Mouse (Mus musculus) heart, embryonic 15.5 days (tissue): ENCODE data around the gene 5330417C22Rik. TPM values are rescaled to one million over a fixed set of nuclear protein-coding genes. Genes with fewer than 3 reads are reported as not detected.

Experiments
- ATAC-seq: fragments of 200-750 bp; cut with Nextera tagmentation; replicated peaks from 2 replicates; pipeline ENCODE4 v1.8.0; 2017; ENCODE audit warnings: low read depth, moderate TSS enrichment; ENCODE audit not compliant: insufficient number of reproducible peaks, insufficient read depth, low FRiP score
- H3K27ac ChIP-seq: fragments of 300-500 bp; sonication (generic); 2 replicates; pipeline ENCODE4 v1.5.1; 2015; ENCODE audit warnings: mild to moderate bottlenecking, inconsistent platforms
- H3K27me3 ChIP-seq: fragments of 300-500 bp; sonication (generic); 2 replicates; pipeline ENCODE4 v1.6.1; 2015; ENCODE audit warnings: inconsistent platforms
- H3K36me3 ChIP-seq: fragments of 300-500 bp; sonication (generic); 2 replicates; pipeline ENCODE4 v1.6.1; 2015; ENCODE audit warnings: mild to moderate bottlenecking, inconsistent platforms
- H3K4me1 ChIP-seq: fragments of 300-500 bp; sonication (generic); replicated peaks from 2 replicates; pipeline ENCODE4 v1.6.1; 2015; ENCODE audit warnings: inconsistent platforms
- H3K4me2 ChIP-seq: fragments of 300-500 bp; sonication (generic); 2 replicates; pipeline ENCODE4 v1.6.1; 2015; ENCODE audit warnings: inconsistent platforms, mild to moderate bottlenecking, moderate library complexity
- H3K4me3 ChIP-seq: fragments of 300-500 bp; sonication (generic); 2 replicates; pipeline ENCODE4 v1.5.1; 2015; ENCODE audit warnings: mild to moderate bottlenecking, inconsistent platforms
- H3K9ac ChIP-seq: fragments of 300-500 bp; sonication (generic); 2 replicates; pipeline ENCODE4 v1.6.1; 2015; ENCODE audit warnings: mild to moderate bottlenecking, inconsistent platforms
- H3K9me3 ChIP-seq: fragments of 300-500 bp; sonication (generic); replicated peaks from 2 replicates; pipeline ENCODE4 v1.6.1; 2016; ENCODE audit warnings: inconsistent platforms
- WGBS: fragments of 180-500 bp; shearing (Covaris S2); methylation state at CpG from one replicate; pipeline ENCODE4 v1.1.7; 2015; ENCODE audit warnings: mixed read lengths; 5-methylcytosine and 5-hydroxymethylcytosine counted together
- polyA plus RNA-seq: library from polyadenylated mRNA; unstranded; fragments of >200 nt; fragmentation: Nextera tagmentation; extraction: Ambion mirVana; gene quantifications from 2 replicates; pipeline ENCODE4 v1.2.1, GENCODE M21; 2015

Gene 5330417C22Rik
- polyA plus RNA-seq, 1 experiment from 2014 or later = 1.0 TPM

- H3K27ac ChIP-seq = peak within 1 kb of the TSS; percentile 95
- under 1% methylated on average over 45 of the region's 45 CpGs for whole genome bisulfite sequencing
- H3K4me3 ChIP-seq = peak within 1 kb of the TSS; percentile 93
- peaks cover 26% of the 10 kb centered on the region for H3K36me3 ChIP-seq
- ATAC-seq = peak; percentile 96
- 0 out of 2 replicates have a peak, but pooled peaks cover 2% of the 10 kb centered on the region for H3K27me3 ChIP-seq
- peak within 1 kb of the TSS; percentile 84 for H3K9ac ChIP-seq
- no peaks in the 10 kb centered on the region for H3K9me3 ChIP-seq
- H3K4me2 ChIP-seq = peak within 1 kb of the TSS; percentile 76
- H3K4me1 ChIP-seq = peaks cover 17% of the 10 kb centered on the region
Measured at GRCm38 (mm10) chr3:108562133-108562730, 25.9 kb upstream of the 5330417C22Rik start, which contains the start of gene Tmem167b. Tmem167b (minus strand) TSS chr3:108562466.

GRCm38 (mm10) chr3:108557888-108558287 lies 21.6 kb upstream of the 5330417C22Rik start:
- no peak overlapping the region for H3K4me3 ChIP-seq
- H3K27ac ChIP-seq = no peak overlapping the region
- no peak for ATAC-seq
- peaks cover 10% of the 10 kb centered on the region for H3K4me1 ChIP-seq
- no peaks in the 10 kb centered on the region for H3K9me3 ChIP-seq
- H3K27me3 ChIP-seq = no peaks in the 10 kb centered on the region
- 92% methylated on average over 4 of the region's 4 CpGs for WGBS
- no peak overlapping the region for H3K9ac ChIP-seq
- H3K36me3 ChIP-seq = peaks cover 32% of the 10 kb centered on the region
- no peak overlapping the region for H3K4me2 ChIP-seq

DNA sequence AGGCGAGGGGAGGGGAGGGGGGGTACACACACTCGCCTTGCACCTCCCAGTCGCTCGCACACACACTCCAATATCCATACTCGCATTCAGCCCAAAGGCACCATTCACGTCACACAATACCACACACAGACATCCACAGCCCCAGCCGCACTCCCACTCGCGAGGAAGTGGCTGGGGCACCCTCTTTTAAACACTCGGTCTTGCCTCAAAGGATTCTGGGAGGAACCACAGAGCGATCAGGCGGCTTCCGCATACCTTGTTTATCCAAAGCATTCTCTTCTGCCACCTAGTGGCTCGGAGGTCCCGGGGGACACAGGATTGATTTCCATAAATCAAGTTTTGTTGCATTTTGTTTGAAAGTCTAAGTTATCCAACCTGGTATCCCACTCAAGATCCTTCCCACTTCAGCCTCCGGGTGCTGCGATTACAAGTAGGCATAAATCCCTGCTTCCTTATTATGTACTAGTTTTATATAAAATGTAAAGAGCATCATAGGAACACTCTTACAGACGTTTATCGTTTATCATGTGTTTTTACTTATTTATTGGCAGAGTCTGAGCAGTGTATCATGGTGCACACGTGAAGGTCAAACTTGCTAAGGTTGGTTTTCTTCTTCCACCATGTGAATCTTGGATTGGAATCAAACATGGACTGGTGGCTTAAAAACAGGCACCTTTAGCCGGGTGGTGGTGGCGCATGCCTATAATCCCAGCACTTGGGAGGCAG lies 18.4 kb upstream of the 5330417C22Rik start:
- no peaks in the 10 kb centered on the region for H3K4me1 ChIP-seq
- H3K36me3 ChIP-seq = peaks cover 26% of the 10 kb centered on the region
- H3K9ac ChIP-seq = peak overlapping the region; percentile 91
- no peaks in the 10 kb centered on the region for H3K9me3 ChIP-seq
- no peaks in the 10 kb centered on the region for H3K27me3 ChIP-seq
- peak overlapping the region; percentile 92 for H3K4me3 ChIP-seq
- H3K4me2 ChIP-seq = peak overlapping the region; percentile 88
- H3K27ac ChIP-seq = peak overlapping the region; percentile 81
- ATAC-seq = peak; percentile 93
- 18% methylated on average over 22 of the region's 22 CpGs for WGBS

GRCm38 (mm10) chr3:108554111-108554561 lies 17.8 kb upstream of the 5330417C22Rik start:
- no peaks in the 10 kb centered on the region for H3K27me3 ChIP-seq
- peaks cover 22% of the 10 kb centered on the region for H3K36me3 ChIP-seq
- H3K9me3 ChIP-seq = no peaks in the 10 kb centered on the region
- peak overlapping the region; percentile 88 for H3K4me2 ChIP-seq
- peak overlapping the region; percentile 92 for H3K4me3 ChIP-seq
- ATAC-seq = peak; percentile 79
- peak overlapping the region; percentile 81 for H3K27ac ChIP-seq
- under 1% methylated on average over 40 of the region's 42 CpGs for WGBS
- H3K9ac ChIP-seq = peak overlapping the region; percentile 91
- no peaks in the 10 kb centered on the region for H3K4me1 ChIP-seq

DNA sequence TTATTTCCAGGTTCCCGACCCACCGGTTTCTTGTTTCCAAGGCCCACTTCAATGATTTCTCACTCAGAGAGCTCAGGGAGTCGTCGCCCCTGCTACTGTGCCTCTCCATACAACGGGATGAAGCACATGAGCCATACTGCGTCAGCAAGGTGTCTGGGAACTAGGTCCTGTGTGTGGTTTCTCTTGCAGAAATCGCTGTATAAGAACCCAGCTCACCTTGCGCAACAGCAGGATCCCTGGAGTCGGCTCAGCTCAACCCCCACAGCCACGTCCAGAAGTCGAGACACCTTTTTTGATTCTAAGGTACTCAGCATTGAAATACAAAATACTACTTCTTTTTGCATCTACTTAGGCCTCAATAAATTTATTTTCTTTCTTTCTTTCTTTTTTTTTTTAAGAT lies 6.0 kb upstream of the 5330417C22Rik start:
- ATAC-seq = no peak
- H3K4me2 ChIP-seq = no peak overlapping the region
- 79% methylated on average over 11 of the region's 11 CpGs for WGBS
- H3K9me3 ChIP-seq = no peaks in the 10 kb centered on the region
- 0 out of 2 replicates have a peak, but pooled peaks cover 3% of the 10 kb centered on the region for H3K4me1 ChIP-seq
- no peak overlapping the region for H3K4me3 ChIP-seq
- no peak overlapping the region for H3K27ac ChIP-seq
- H3K36me3 ChIP-seq = no peaks in the 10 kb centered on the region
- H3K9ac ChIP-seq = no peak overlapping the region
- peaks cover 2% of the 10 kb centered on the region; the same call in 1 of the 2 replicates for H3K27me3 ChIP-seq

DNA sequence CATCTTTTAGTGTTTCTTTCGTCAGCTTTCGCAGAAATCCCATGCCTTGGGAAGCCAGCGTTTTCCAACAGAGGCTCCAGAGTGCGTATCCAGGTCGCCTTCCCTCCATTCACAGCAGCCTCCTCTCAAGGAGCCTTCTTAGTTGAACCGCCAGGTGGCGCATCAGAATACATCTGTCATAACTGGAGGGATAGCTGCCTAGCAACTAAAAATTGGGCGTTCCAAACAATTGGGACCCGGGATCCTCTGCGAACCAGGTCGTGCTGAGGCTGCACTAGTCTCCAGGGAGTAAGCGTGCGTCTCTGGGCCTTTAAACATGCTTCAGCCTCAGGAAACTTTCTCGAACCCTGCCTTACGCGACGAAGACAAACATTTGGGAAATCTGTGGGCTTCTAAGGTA lies 967 bp upstream of the 5330417C22Rik start:
- Histone ChIP-seq H3K4me3 (peak overlapping the region; percentile 8; the same call in 1 of the 2 replicates), H3K36me3 (no peaks in the 10 kb centered on the region), H3K27me3 (peaks cover 17% of the 10 kb centered on the region), H3K9ac (no peak overlapping the region), H3K9me3 (no peaks in the 10 kb centered on the region), H3K4me2 (peak overlapping the region; percentile 82), H3K27ac (no peak overlapping the region), H3K4me1 (peaks cover 27% of the 10 kb centered on the region)
- ATAC-seq = 0 out of 2 replicates have a peak, but pooled peaks have one; percentile 47
- 5% methylated on average over 17 of the region's 17 CpGs for WGBS

GRCm38 (mm10) chr3:108535896-108536516 lies 330 bp downstream of the 5330417C22Rik start:
- WGBS = 7% methylated on average over 15 of the region's 15 CpGs
- ATAC-seq = no peak
- Histone ChIP-seq H3K27ac (no peak overlapping the region), H3K27me3 (peaks cover 17% of the 10 kb centered on the region), H3K4me2 (peak overlapping the region; percentile 82), H3K9me3 (no peaks in the 10 kb centered on the region), H3K36me3 (no peaks in the 10 kb centered on the region), H3K4me1 (peaks cover 27% of the 10 kb centered on the region), H3K9ac (no peak overlapping the region), H3K4me3 (peak overlapping the region; percentile 46)

GRCm38 (mm10) chr3:108533951-108534350 lies 2.4 kb downstream of the 5330417C22Rik start, which contains the start of gene 1700013F07Rik:
1700013F07Rik (plus strand) TSS chr3:108534150.
- no peak within 1 kb of the TSS for H3K4me2 ChIP-seq

DNA sequence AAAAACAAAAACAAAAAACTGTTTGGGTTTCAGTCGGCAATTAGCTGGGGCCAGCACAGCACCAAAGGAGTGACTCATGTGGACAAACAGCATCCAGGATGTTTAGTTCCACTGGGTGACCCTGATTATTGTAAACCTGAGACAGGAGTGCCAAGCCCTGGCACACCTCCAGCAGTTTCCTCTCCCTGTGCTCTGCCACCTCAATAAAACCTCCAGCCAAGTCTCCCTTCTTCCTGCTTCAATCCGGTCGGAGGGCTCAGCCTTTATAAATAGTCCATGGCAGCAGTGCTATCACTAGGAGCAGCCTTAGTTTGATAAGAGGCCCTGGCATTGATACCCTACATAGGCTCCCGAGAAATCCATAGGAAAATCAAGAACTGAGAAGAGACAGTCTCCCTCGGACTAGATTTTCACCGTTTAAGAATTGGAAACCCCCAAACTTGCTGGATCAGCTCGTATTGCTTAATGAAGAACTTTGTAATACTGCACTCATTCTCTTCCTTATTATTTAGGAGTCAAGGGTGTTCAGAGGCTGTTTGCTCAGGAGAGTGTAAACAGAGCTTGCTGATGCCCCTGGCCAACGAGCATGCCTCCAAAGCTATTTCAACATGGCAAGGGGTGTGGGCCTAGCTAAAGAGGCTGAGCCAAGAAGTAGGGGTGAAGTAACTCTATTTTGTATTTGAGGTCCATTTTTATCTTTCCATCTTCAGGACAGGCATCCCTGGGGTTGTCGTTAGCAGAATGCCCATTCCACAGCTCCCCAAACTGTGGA lies 3.0 kb downstream of the 5330417C22Rik start:
- no peaks in the 10 kb centered on the region for H3K36me3 ChIP-seq
- H3K4me1 ChIP-seq = peaks cover 27% of the 10 kb centered on the region
- no peak for ATAC-seq
- H3K4me2 ChIP-seq = no peak overlapping the region
- H3K9ac ChIP-seq = no peak overlapping the region
- 46% methylated on average over 9 of the region's 9 CpGs for WGBS
- no peak overlapping the region for H3K4me3 ChIP-seq
- H3K27ac ChIP-seq = no peak overlapping the region
- H3K27me3 ChIP-seq = peaks cover 15% of the 10 kb centered on the region
- H3K9me3 ChIP-seq = no peaks in the 10 kb centered on the region

More at GRCm38 (mm10) chr3:108533951-108534350, 2.4 kb downstream of the 5330417C22Rik start, which contains the start of gene 1700013F07Rik:
- Histone ChIP-seq H3K9ac (no peak within 1 kb of the TSS), H3K4me1 (peaks cover 27% of the 10 kb centered on the region), H3K27me3 (peaks cover 15% of the 10 kb centered on the region), H3K36me3 (no peaks in the 10 kb centered on the region), H3K27ac (no peak within 1 kb of the TSS), H3K9me3 (no peaks in the 10 kb centered on the region), H3K4me3 (no peak within 1 kb of the TSS)
- WGBS = 77% methylated on average over 6 of the region's 6 CpGs
- ATAC-seq = no peak

DNA sequence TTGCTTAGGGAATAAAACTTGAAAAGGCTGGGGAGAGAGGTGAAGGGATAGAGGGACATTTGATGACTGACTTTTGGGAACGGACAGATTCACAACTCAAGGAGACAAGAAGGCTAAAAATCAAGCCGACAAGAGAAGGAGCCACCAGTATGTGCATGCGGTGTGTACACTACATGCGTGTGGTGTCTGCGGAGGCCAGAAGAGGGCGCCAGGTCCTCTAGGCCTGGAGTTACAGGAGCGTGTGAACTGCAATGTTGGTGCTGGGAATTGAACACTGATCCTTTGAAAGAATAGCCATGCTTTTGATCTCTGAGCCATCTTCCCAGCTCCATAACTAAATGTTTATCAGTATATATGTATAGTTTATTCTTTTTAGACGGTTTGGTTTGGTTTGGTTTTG lies 7.8 kb downstream of the 5330417C22Rik start:
- Histone ChIP-seq H3K36me3 (no peaks in the 10 kb centered on the region), H3K4me1 (peaks cover 9% of the 10 kb centered on the region), H3K4me2 (no peak overlapping the region), H3K27me3 (no peaks in the 10 kb centered on the region), H3K9ac (no peak overlapping the region), H3K9me3 (no peaks in the 10 kb centered on the region), H3K4me3 (no peak overlapping the region), H3K27ac (no peak overlapping the region)
- no peak for ATAC-seq
- WGBS = 91% methylated on average over 8 of the region's 8 CpGs
